Mouse (Mus musculus) MEL (cell line): ENCODE results near the gene Fbxl20. TPM values are rescaled to one million over a fixed set of nuclear protein-coding genes. Genes with fewer than 3 reads are reported as not detected.

Experiments
- DNase-seq: peaks from one replicate; pipeline ENCODE4 v3.0.0; 2011; ENCODE audit warnings: low read depth, low spot score
- H3K27ac ChIP-seq: 2 replicates; pipeline ENCODE4 v1.5.1; 2012; ENCODE audit warnings: low read depth, mild to moderate bottlenecking, control low read depth, low read length, moderate library complexity; ENCODE audit not compliant: control insufficient read depth
- H3K27me3 ChIP-seq, 2 experiments: fragments of 150-350 bp in 1 of 2; sonication (generic) in 1 of 2; 2 replicates each; pipeline ENCODE4 v1.6.1; 2012; ENCODE audit warnings: low read length in 2 of 2, mild to moderate bottlenecking in 2 of 2, improper control_type of control experiment in 1 of 2, moderate library complexity in 1 of 2; ENCODE audit not compliant: insufficient read depth in 2 of 2, control insufficient read depth in 1 of 2
- H3K36me3 ChIP-seq, 2 experiments: 2 replicates each; pipeline ENCODE4 v1.6.1; 2012 to 2014; ENCODE audit warnings: low read length in 2 of 2, improper control_type of control experiment in 1 of 2, inconsistent platforms in 1 of 2, mild to moderate bottlenecking in 1 of 2; ENCODE audit not compliant: insufficient read depth in 2 of 2, control insufficient read depth in 1 of 2
- H3K4me1 ChIP-seq, 2 experiments: fragments of 150-350 bp in 1 of 2; sonication (generic) in 1 of 2; 2 replicates each; pipeline ENCODE4 v1.6.1; 2012; ENCODE audit warnings: low read length in 2 of 2, improper control_type of control experiment in 1 of 2, mild to moderate bottlenecking in 1 of 2; ENCODE audit not compliant: insufficient read depth in 2 of 2, control insufficient read depth in 1 of 2
- H3K4me3 ChIP-seq, 2 experiments: fragments of 150-350 bp in 1 of 2; sonication (generic) in 1 of 2; 2 replicates each; pipeline ENCODE4 v1.5.1; 2012; ENCODE audit warnings: low read depth in 2 of 2, low read length in 2 of 2, mild to moderate bottlenecking in 2 of 2, moderate library complexity in 2 of 2, control low read depth in 1 of 2, improper control_type of control experiment in 1 of 2; ENCODE audit not compliant: control insufficient read depth in 1 of 2, insufficient read depth in 1 of 2
- H3K79me2 ChIP-seq: 2 replicates; pipeline ENCODE4 v1.6.1; 2012; ENCODE audit warnings: mild to moderate bottlenecking, low read length, moderate library complexity; ENCODE audit not compliant: control insufficient read depth, poor library complexity, insufficient read depth
- H3K9ac ChIP-seq: 2 replicates; pipeline ENCODE4 v1.6.1; 2012; ENCODE audit warnings: low read depth, mild to moderate bottlenecking, control low read depth, low read length, moderate library complexity; ENCODE audit not compliant: control insufficient read depth, poor library complexity, severe bottlenecking
- H3K9me3 ChIP-seq: fragments of 150-350 bp; sonication (generic); replicated peaks from 2 replicates; pipeline ENCODE4 v1.6.1; 2012; ENCODE audit warnings: mild to moderate bottlenecking, low read length, improper control_type of control experiment, moderate library complexity; ENCODE audit not compliant: insufficient read depth
- CHD1 ChIP-seq: IDR thresholded peaks from 2 replicates; pipeline ENCODE4 v1.6.1; 2012; ENCODE audit warnings: low read depth, mild to moderate bottlenecking, inconsistent platforms, low read length, improper control_type of control experiment
- CHD2 ChIP-seq: IDR thresholded peaks from 2 replicates; pipeline ENCODE4 v1.6.1; 2011; ENCODE audit warnings: low read length, improper control_type of control experiment
- CTCF ChIP-seq, 3 experiments: IDR thresholded peaks in 2 of 3; conservative IDR thresholded peaks in 1 of 3; 2 replicates each; pipeline ENCODE4 v1.5.1; 2011 to 2012; ENCODE audit warnings: low read length in 3 of 3, low read depth in 2 of 3, mild to moderate bottlenecking in 2 of 3, improper control_type of control experiment in 1 of 3, inconsistent platforms in 1 of 3, mixed read lengths in 1 of 3, moderate library complexity in 1 of 3; ENCODE audit not compliant: control insufficient read depth in 1 of 3, insufficient read depth in 1 of 3, poor library complexity in 1 of 3, severe bottlenecking in 1 of 3
- EP300 ChIP-seq, 2 experiments: IDR thresholded peaks; 2 replicates each; pipeline ENCODE4 v1.6.1; 2011; ENCODE audit warnings: improper control_type of control experiment in 2 of 2, low read length in 2 of 2, low read depth in 1 of 2, mild to moderate bottlenecking in 1 of 2
- ETS1 ChIP-seq: IDR thresholded peaks from 2 replicates; pipeline ENCODE4 v1.6.1; 2012; ENCODE audit warnings: low read depth, mild to moderate bottlenecking, inconsistent platforms, low read length, improper control_type of control experiment, moderate library complexity
- GATA1 ChIP-seq: IDR thresholded peaks from 2 replicates; pipeline ENCODE4 v1.6.1; 2011; ENCODE audit warnings: low read depth, low read length, improper control_type of control experiment
- JUND ChIP-seq: IDR thresholded peaks from 2 replicates; pipeline ENCODE4 v1.6.1; 2011; ENCODE audit warnings: low read depth, mild to moderate bottlenecking, improper control_type of control experiment, low read length
- KAT2A ChIP-seq: conservative IDR thresholded peaks from 2 replicates; pipeline ENCODE4 v1.6.1; 2012; ENCODE audit warnings: low read depth, low read length, improper control_type of control experiment, inconsistent platforms
- MAFK ChIP-seq: IDR thresholded peaks from 2 replicates; pipeline ENCODE4 v1.6.1; 2011; ENCODE audit warnings: low read depth, mild to moderate bottlenecking, low read length, improper control_type of control experiment, borderline replicate concordance
- MAX ChIP-seq: IDR thresholded peaks from 2 replicates; pipeline ENCODE4 v1.6.1; 2011; ENCODE audit warnings: low read length, improper control_type of control experiment
- MAZ ChIP-seq: IDR thresholded peaks from 2 replicates; pipeline ENCODE4 v1.6.1; 2012; ENCODE audit warnings: low read depth, mild to moderate bottlenecking, inconsistent platforms, low read length, improper control_type of control experiment
- MYB ChIP-seq: IDR thresholded peaks from 2 replicates; pipeline ENCODE4 v1.6.1; 2011; ENCODE audit warnings: mild to moderate bottlenecking, low read depth, low read length, improper control_type of control experiment
- MYC ChIP-seq: IDR thresholded peaks from 2 replicates; pipeline ENCODE4 v1.6.1; 2011; ENCODE audit warnings: low read depth, mild to moderate bottlenecking, low read length, improper control_type of control experiment, moderate library complexity
- NELFE ChIP-seq: IDR thresholded peaks from 2 replicates; pipeline ENCODE4 v1.6.1; 2011; ENCODE audit warnings: low read depth, low read length, improper control_type of control experiment
- NRF1 ChIP-seq: IDR thresholded peaks from 2 replicates; pipeline ENCODE4 v1.6.1; 2014; ENCODE audit warnings: low read depth, mild to moderate bottlenecking, inconsistent platforms, low read length, improper control_type of control experiment, moderate library complexity; ENCODE audit not compliant: poor library complexity, insufficient read depth, severe bottlenecking
- POLR2AphosphoS2 ChIP-seq: IDR thresholded peaks from 2 replicates; pipeline ENCODE4 v1.6.1; 2011; ENCODE audit warnings: low read length, improper control_type of control experiment
- POLR2AphosphoS5 ChIP-seq: IDR thresholded peaks from 2 replicates; pipeline ENCODE4 v1.6.1; 2012; ENCODE audit warnings: low read depth, borderline replicate concordance, mild to moderate bottlenecking, inconsistent platforms, low read length, moderate library complexity, mixed read lengths
- RAD21 ChIP-seq: IDR thresholded peaks from 2 replicates; pipeline ENCODE4 v1.6.1; 2011; ENCODE audit warnings: mild to moderate bottlenecking, low read depth, low read length, improper control_type of control experiment
- RCOR1 ChIP-seq: IDR thresholded peaks from 2 replicates; pipeline ENCODE4 v1.6.1; 2012; ENCODE audit warnings: low read depth, mild to moderate bottlenecking, inconsistent platforms, low read length, improper control_type of control experiment
- SIN3A ChIP-seq: IDR thresholded peaks from 2 replicates; pipeline ENCODE4 v1.6.1; 2012; ENCODE audit warnings: low read length, improper control_type of control experiment, inconsistent platforms
- TAL1 ChIP-seq: IDR thresholded peaks from 2 replicates; pipeline ENCODE4 v1.6.1; 2012; ENCODE audit warnings: mild to moderate bottlenecking, inconsistent platforms, low read length, moderate library complexity, mixed read lengths
- TBP ChIP-seq: IDR thresholded peaks from 2 replicates; pipeline ENCODE4 v1.8.0; 2011; ENCODE audit warnings: low read depth, low read length, improper control_type of control experiment
- TCF12 ChIP-seq: IDR thresholded peaks from 2 replicates; pipeline ENCODE4 v1.6.1; 2014; ENCODE audit warnings: low read depth, mild to moderate bottlenecking, inconsistent platforms, low read length, improper control_type of control experiment, moderate library complexity
- UBTF ChIP-seq: IDR thresholded peaks from 2 replicates; pipeline ENCODE4 v1.6.1; 2012; ENCODE audit warnings: low read depth, mild to moderate bottlenecking, inconsistent platforms, low read length, improper control_type of control experiment, moderate library complexity, borderline replicate concordance; ENCODE audit not compliant: insufficient read depth
- USF2 ChIP-seq, 2 experiments: IDR thresholded peaks; 2 replicates each; pipeline ENCODE4 v1.6.1; 2011 to 2012; ENCODE audit warnings: improper control_type of control experiment in 2 of 2, low read length in 2 of 2, borderline replicate concordance in 1 of 2, inconsistent platforms in 1 of 2, low read depth in 1 of 2, mild to moderate bottlenecking in 1 of 2; ENCODE audit not compliant: insufficient read depth in 1 of 2
- ZC3H11A ChIP-seq: IDR thresholded peaks from 2 replicates; pipeline ENCODE4 v1.6.1; 2012; ENCODE audit warnings: low read depth, mild to moderate bottlenecking, inconsistent platforms, low read length, improper control_type of control experiment
- ZMIZ1 ChIP-seq: IDR thresholded peaks from 2 replicates; pipeline ENCODE4 v1.6.1; 2012; ENCODE audit warnings: low read depth, mild to moderate bottlenecking, inconsistent platforms, low read length, improper control_type of control experiment, moderate library complexity
- polyA plus RNA-seq, 2 experiments: library from polyadenylated mRNA; stranded (reverse) in 1 of 2; unstranded in 1 of 2; fragments of >175 nt in 1 of 2; fragments of >200 nt in 1 of 2; gene quantifications; 2 replicates each; pipeline versions ENCODE4 v1.2.1 to v1.2.4; 2012; ENCODE audit warnings: low replicate concordance in 2 of 2, low read depth in 1 of 2; ENCODE audit not compliant: insufficient read length in 2 of 2, insufficient read depth in 1 of 2, missing spikeins in 1 of 2
- total RNA-seq: library from RNA; depleted of rRNA; stranded (reverse); fragments of 300-350 nt; gene quantifications from 2 replicates; pipeline ENCODE4 v1.2.3, GENCODE M21; 2012

The Fbxl20 gene
- total and polyA plus RNA-seq, 3 experiments = 4.4 to 10.0 TPM; not detected in 1

- DNase-seq = no peak
- H3K27me3 ChIP-seq = no peaks in the 10 kb centered on the region
- H3K9me3 ChIP-seq = no peaks in the 10 kb centered on the region
- no peak overlapping the region for H3K27ac ChIP-seq
- H3K4me3 ChIP-seq = no peak overlapping the region
- TF ChIP-seq RAD21 (no peak), MYB (no peak), NELFE (no peak), KAT2A (no peak), MAX (no peak), POLR2AphosphoS2 (no peak)
- H3K79me2 ChIP-seq = no peaks in the 10 kb centered on the region
- H3K9ac ChIP-seq = no peak overlapping the region
- H3K36me3 ChIP-seq = peaks cover 3 to 77% of the 10 kb centered on the region in 2 experiments
- H3K4me1 ChIP-seq = no peaks in the 10 kb centered on the region
These were observed 18.2 kb upstream of the Fbxl20 start for GRCm38 (mm10) chr11:98168400-98168799.

DNA sequence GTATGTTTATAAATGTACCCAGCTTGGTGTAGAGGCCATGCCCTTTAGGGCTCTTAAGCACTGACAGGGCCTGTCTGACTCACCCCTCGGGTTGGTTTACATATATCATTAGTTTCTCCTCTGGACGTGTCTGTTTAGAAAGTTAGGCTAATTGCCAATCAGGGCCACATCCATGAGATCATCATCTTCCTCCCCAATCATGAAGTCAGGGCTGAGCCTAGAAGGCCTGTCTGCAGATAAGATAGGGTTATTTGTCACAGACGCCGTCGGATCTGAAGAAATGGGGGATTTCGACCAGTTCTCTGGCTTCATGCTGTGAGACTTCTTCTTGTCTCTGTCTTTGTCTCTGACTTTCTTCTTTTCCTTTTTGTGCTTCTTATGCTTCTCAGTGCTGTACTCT is 4.9 kb upstream of the Fbxl20 start:
- Histone ChIP-seq H3K9me3 (no peaks in the 10 kb centered on the region), H3K79me2 (no peaks in the 10 kb centered on the region), H3K27me3 (no peaks in the 10 kb centered on the region), H3K9ac (peak overlapping the region; percentile 21; the same call in 1 of the 2 replicates), H3K27ac (peak overlapping the region; percentile 68), H3K4me3 (no peak overlapping the region), H3K36me3 (peaks cover 12 to 27% of the 10 kb centered on the region in 2 experiments), H3K4me1 (peaks cover 4 to 21% of the 10 kb centered on the region in 2 experiments)
- TF ChIP-seq MYC (no peak), CHD1 (no peak), UBTF (no peak), NRF1 (no peak), POLR2AphosphoS2 (no peak; the same call in 1 of the 2 replicates), GATA1 (peak; percentile 90), TBP (no peak), POLR2AphosphoS5 (no peak), RCOR1 (peak; percentile 33; the same call in 1 of the 2 replicates), ZC3H11A (no peak), ZMIZ1 (0 out of 2 replicates have a peak, but pooled peaks have one; percentile 4), RAD21 (no peak), MYB (no peak), CHD2 (no peak), CTCF (IDR thresholded peaks at IDR 0.05 in 2 of 3, conservative IDR thresholded peaks at IDR 0.05 in 1 of 3; ENCODE audit: control insufficient read depth in 1 of 3, insufficient read depth in 1 of 3, low read depth in 2 of 3, low read length in 3 of 3, poor library complexity in 1 of 3, severe bottlenecking in 1 of 3) (no peak), EP300 (IDR thresholded peaks at IDR 0.05; ENCODE audit: low read depth in 1 of 2, low read length in 2 of 2) (peak in 1 of 2 experiments; percentile 68; a peak in 3 of 4 replicates), KAT2A (no peak), NELFE (no peak), MAFK (no peak), TCF12 (peak; percentile 44; the same call in 1 of the 2 replicates), USF2 (IDR thresholded peaks at IDR 0.05; ENCODE audit: borderline replicate concordance in 1 of 2, insufficient read depth in 1 of 2, low read depth in 1 of 2, low read length in 2 of 2) (no peak), SIN3A (peak; percentile 68), MAZ (no peak), ETS1 (peak; percentile 93), TAL1 (peak; percentile 20; the same call in 1 of the 2 replicates), JUND (no peak)
- peak; percentile 91 for DNase-seq
